Mouse (Mus musculus) ES-E14 (cell line): ENCODE data around the gene Strc. TPM values are rescaled to one million over a fixed set of nuclear protein-coding genes. Genes with fewer than 3 reads are reported as not detected.

ENCODE experiments used
- DNase-seq: peaks from one replicate; pipeline ENCODE4 v3.0.0-alpha.2; 2013; ENCODE audit warnings: low read depth, low spot score
- H3K27ac ChIP-seq: 2 replicates; pipeline ENCODE4 v1.5.1; 2012; ENCODE audit warnings: low read depth, mild to moderate bottlenecking, low read length, moderate library complexity, mixed read lengths; ENCODE audit not compliant: poor library complexity, insufficient read depth, severe bottlenecking
- H3K36me3 ChIP-seq: 2 replicates; pipeline ENCODE4 v1.6.1; 2012; ENCODE audit warnings: mild to moderate bottlenecking, low read length, moderate library complexity, mixed read lengths; ENCODE audit not compliant: control insufficient read depth, poor library complexity, insufficient read depth, severe bottlenecking
- H3K4me1 ChIP-seq, 2 experiments: fragments of 150-350 bp in 1 of 2; sonication (generic) in 1 of 2; 2 replicates each; pipeline ENCODE4 v1.6.1; 2012; ENCODE audit warnings: low read length in 2 of 2, mild to moderate bottlenecking in 1 of 2, mixed read lengths in 1 of 2; ENCODE audit not compliant: control insufficient read depth in 2 of 2, insufficient read depth in 2 of 2, poor library complexity in 1 of 2
- H3K4me3 ChIP-seq, 2 experiments: fragments of 150-350 bp in 1 of 2; sonication (generic) in 1 of 2; 2 replicates each; pipeline ENCODE4 v1.5.1; 2012; ENCODE audit warnings: low read length in 2 of 2, low read depth in 1 of 2, mild to moderate bottlenecking in 1 of 2, mixed read lengths in 1 of 2; ENCODE audit not compliant: insufficient read depth in 1 of 2, poor library complexity in 1 of 2, severe bottlenecking in 1 of 2
- H3K9ac ChIP-seq: 2 replicates; pipeline ENCODE4 v1.6.1; 2012; ENCODE audit warnings: low read depth, mild to moderate bottlenecking, low read length, mixed read lengths; ENCODE audit not compliant: poor library complexity, insufficient read depth, severe bottlenecking
- H3K9me3 ChIP-seq: fragments of 150-350 bp; sonication (generic); 2 replicates; pipeline ENCODE4 v1.6.1; 2012; ENCODE audit warnings: low read depth, mild to moderate bottlenecking, low read length; ENCODE audit not compliant: control insufficient read depth, insufficient read depth
- CHD2 ChIP-seq: IDR thresholded peaks from 2 replicates; pipeline ENCODE4 v1.6.1; 2014; ENCODE audit warnings: mild to moderate bottlenecking, low read depth, low read length, inconsistent platforms
- HCFC1 ChIP-seq: IDR thresholded peaks from 2 replicates; pipeline ENCODE4 v1.6.1; 2012; ENCODE audit warnings: low read length, inconsistent platforms, borderline replicate concordance; ENCODE audit not compliant: insufficient read depth
- MAFK ChIP-seq: IDR thresholded peaks from 2 replicates; pipeline ENCODE4 v1.6.1; 2014; ENCODE audit warnings: mild to moderate bottlenecking, low read depth, low read length, inconsistent platforms; ENCODE audit not compliant: insufficient read depth
- ZC3H11A ChIP-seq: IDR thresholded peaks from 2 replicates; pipeline ENCODE4 v1.6.1; 2012; ENCODE audit warnings: low read depth, mild to moderate bottlenecking, inconsistent platforms, low read length, borderline replicate concordance
- ZNF384 ChIP-seq: IDR thresholded peaks from 2 replicates; pipeline ENCODE4 v1.6.1; 2012; ENCODE audit warnings: low read depth, low read length, inconsistent platforms
- in situ Hi-C, 2 experiments: fragments of 600-800 bp; cut with MboI; formaldehyde crosslinking; loops; one replicate each; pipeline ENCODE4 v1.15.1; 2025; ENCODE audit warnings: low sequenced_read_pairs in 2 of 2, inconsistent platforms in 1 of 2; ENCODE audit not compliant: unreplicated experiment in 2 of 2
- total RNA-seq: library from RNA; depleted of rRNA; stranded (reverse); fragments of 300-350 nt; gene quantifications from 2 replicates; pipeline ENCODE4 v1.2.3, GENCODE M21; 2012

Gene Strc
- total RNA-seq, 1 experiment, result 0.09 TPM

- H3K9ac ChIP-seq, result peak within 1 kb of the TSS; percentile 99
- H3K4me1 ChIP-seq, result peaks cover 3 to 6% of the 10 kb centered on the region in 2 experiments; a peak in 3 of 4 replicates
- peak within 1 kb of the TSS; percentile 90 to 99 for H3K4me3 ChIP-seq
- DNase-seq, result peak; percentile 86
- TF ChIP-seq HCFC1 (peak; percentile 41), ZNF384 (no peak)
- in situ Hi-C loops, result no loop called here
- peaks cover 5% of the 10 kb centered on the region for H3K36me3 ChIP-seq
- no peaks in the 10 kb centered on the region for H3K9me3 ChIP-seq
- peak within 1 kb of the TSS; percentile 94 for H3K27ac ChIP-seq
Measured at GRCm38 (mm10) chr2:121413387-121414042, 26.5 kb upstream of the Strc start, which contains the start of the genes Pdia3 and Catsper2. Pdia3 (plus strand) TSS chr2:121413775. Catsper2 (minus strand) TSS chr2:121413792.

GRCm38 (mm10) chr2:121412843-121413386 lies 25.9 kb upstream of the Strc start:
- no peak for TF ChIP-seq MAFK
- peak; percentile 68; the same call in 1 of the 2 replicates for TF ChIP-seq ZNF384
- H3K4me1 ChIP-seq, result peaks cover 3 to 6% of the 10 kb centered on the region in 2 experiments; a peak in 3 of 4 replicates
- no peaks in the 10 kb centered on the region for H3K9me3 ChIP-seq
- peak overlapping the region; percentile 90 to 99 for H3K4me3 ChIP-seq
- peaks cover 5% of the 10 kb centered on the region for H3K36me3 ChIP-seq
- peak overlapping the region; percentile 69 for H3K27ac ChIP-seq
- no peak for DNase-seq
- in situ Hi-C loops, result no loop called here
- peak overlapping the region; percentile 84 for H3K9ac ChIP-seq

- H3K9ac ChIP-seq, result no peak overlapping the region
- TF ChIP-seq ZC3H11A (no peak), ZNF384 (peak; percentile 94)
- in situ Hi-C loops, result no loop called here
- no peaks in the 10 kb centered on the region; a peak in 1 of 4 replicates for H3K4me1 ChIP-seq
- H3K4me3 ChIP-seq, result no peak overlapping the region
- no peaks in the 10 kb centered on the region for H3K9me3 ChIP-seq
- H3K36me3 ChIP-seq, result no peaks in the 10 kb centered on the region
- H3K27ac ChIP-seq, result no peak overlapping the region
- DNase-seq, result peak; percentile 56
Measured at GRCm38 (mm10) chr2:121408160-121408559, 21.2 kb upstream of the Strc start.

- Histone ChIP-seq H3K4me3 (no peak overlapping the region), H3K9me3 (no peaks in the 10 kb centered on the region), H3K4me1 (no peaks in the 10 kb centered on the region), H3K36me3 (no peaks in the 10 kb centered on the region), H3K9ac (no peak overlapping the region), H3K27ac (no peak overlapping the region)
- DNase-seq, result no peak
- TF ChIP-seq ZNF384, result no peak
- no peak for TF ChIP-seq HCFC1
- no peak for TF ChIP-seq CHD2
- no peak for TF ChIP-seq MAFK
- TF ChIP-seq ZC3H11A, result no peak
- in situ Hi-C loops, result no loop called here
Measured at GRCm38 (mm10) chr2:121403296-121403695, 16.3 kb upstream of the Strc start.

- no peak for TF ChIP-seq HCFC1
- TF ChIP-seq CHD2, result no peak
- peak; percentile 55; the same call in 1 of the 2 replicates for TF ChIP-seq ZC3H11A
- TF ChIP-seq MAFK, result no peak
- TF ChIP-seq ZNF384, result no peak
- Histone ChIP-seq H3K36me3 (no peaks in the 10 kb centered on the region), H3K4me1 (no peaks in the 10 kb centered on the region), H3K27ac (no peak overlapping the region), H3K9me3 (no peaks in the 10 kb centered on the region), H3K4me3 (no peak overlapping the region), H3K9ac (no peak overlapping the region)
- peak; percentile 78 for DNase-seq
- in situ Hi-C loops, result loop anchor here in 1 of 2 experiments (10.0 kb wide), 1 partner anchor 222 kb away; the partner anchor contains the start of genes Tubgcp4 and Zscan29
Measured at GRCm38 (mm10) chr2:121396624-121397023, 9.7 kb upstream of the Strc start.
